Mouse (Mus musculus) kidney, adult 2 months (tissue): Measurements from ENCODE around the gene Cadm2.

Experiments used
- CTCF ChIP-seq: fragments of 200-500 bp; conservative IDR thresholded peaks from 2 replicates; pipeline ENCODE4 v1.5.1; 2011; ENCODE audit warnings: low read depth, mild to moderate bottlenecking, control low read depth, low read length, moderate library complexity, mixed read lengths; ENCODE audit not compliant: insufficient read depth, insufficient read length
- POLR2A ChIP-seq: fragments of 200-500 bp; IDR thresholded peaks from one replicate; pipeline ENCODE4 v1.6.1; 2011; ENCODE audit warnings: low read depth, low read length, control low read depth

DNA sequence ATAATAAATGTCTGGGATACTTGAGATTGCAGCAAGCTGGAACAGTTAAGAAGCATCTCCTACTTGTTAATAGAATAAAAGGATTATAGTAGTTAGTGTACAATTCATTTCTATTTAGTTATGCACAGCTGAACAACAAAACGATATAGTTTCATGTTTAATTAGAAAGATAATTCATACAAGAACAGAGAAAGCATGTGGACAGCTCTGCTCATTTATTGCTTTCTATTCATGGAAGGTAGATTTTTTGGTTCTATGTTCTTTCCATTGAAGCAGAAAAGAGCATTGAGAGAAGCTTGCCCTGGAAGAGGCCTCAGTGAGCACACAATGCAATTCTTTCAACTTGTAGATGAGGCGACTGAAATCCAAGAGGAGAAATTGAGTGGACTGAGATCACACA is 623.2 kb downstream of the Cadm2 start:
- no peak for TF ChIP-seq POLR2A
- no peak for TF ChIP-seq CTCF
